Mouse (Mus musculus): ENCODE results near the gene Cdc34. TPM values are rescaled to one million over a fixed set of nuclear protein-coding genes. Genes with fewer than 3 reads are reported as not detected.

Cdc34 gene
- polyA plus RNA-seq, 1 experiment from 2014 or later = 196 TPM

DNA sequence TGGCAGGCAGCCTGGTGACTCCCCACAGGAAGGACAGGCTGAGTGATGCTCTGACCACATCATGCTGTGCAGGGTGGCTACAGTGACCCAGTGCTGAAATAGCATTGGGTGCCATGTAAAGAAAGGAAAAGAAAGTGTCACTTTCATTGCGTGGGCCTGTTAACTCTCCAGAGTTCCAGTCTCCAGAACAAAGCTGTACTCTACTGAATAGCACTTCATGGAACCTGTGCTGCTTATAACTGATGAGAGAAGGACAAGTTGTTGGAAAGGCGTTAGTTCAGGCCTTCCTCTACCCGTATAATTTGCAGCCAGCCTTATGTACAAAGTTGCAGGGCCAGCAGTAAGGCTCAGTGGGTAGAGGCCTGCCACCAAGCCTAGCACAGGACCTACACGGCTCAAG lies 6.7 kb downstream of the Cdc34 start, which contains the start of gene Gzmm:
Gene Gzmm (plus strand): TSS at position 301 of the 400 bp plus-strand sequence.
- no peak within 1 kb of the TSS for H3K4me3 ChIP-seq
- H3K27me3 ChIP-seq (replicated peaks) = no peaks in the 10 kb centered on the region
- WGBS (ENCODE audit: insufficient replicate concordance) = 76% methylated on average over 4 of the region's 4 CpGs
- peaks cover 68% of the 10 kb centered on the region for H3K36me3 ChIP-seq
- H3K9me3 ChIP-seq (replicated peaks) = peaks cover 8% of the 10 kb centered on the region
- H3K4me2 ChIP-seq = no peak within 1 kb of the TSS
- no peak within 1 kb of the TSS for H3K27ac ChIP-seq
- no peak within 1 kb of the TSS for H3K9ac ChIP-seq
- H3K4me1 ChIP-seq = peaks cover 17% of the 10 kb centered on the region
- no peak for ATAC-seq

GRCm38 (mm10) chr10:79689178-79689577 lies 7.2 kb downstream of the Cdc34 start:
- H3K4me1 ChIP-seq = peaks cover 12% of the 10 kb centered on the region
- H3K36me3 ChIP-seq = peaks cover 63% of the 10 kb centered on the region
- H3K9me3 ChIP-seq (replicated peaks) = peaks cover 8% of the 10 kb centered on the region
- WGBS (ENCODE audit: insufficient replicate concordance) = 84% methylated on average over 3 of the region's 3 CpGs
- H3K27ac ChIP-seq = no peak overlapping the region
- H3K4me2 ChIP-seq = no peak overlapping the region
- no peak for ATAC-seq
- no peaks in the 10 kb centered on the region for H3K27me3 ChIP-seq (replicated peaks)
- no peak overlapping the region for H3K9ac ChIP-seq
- no peak overlapping the region for H3K4me3 ChIP-seq

GRCm38 (mm10) chr10:79691986-79692548 lies 10.1 kb downstream of the Cdc34 start:
- Histone ChIP-seq H3K4me3 (no peak overlapping the region), H3K4me2 (no peak overlapping the region), H3K27ac (no peak overlapping the region), H3K36me3 (peaks cover 34% of the 10 kb centered on the region), H3K27me3 (replicated peaks) (no peaks in the 10 kb centered on the region), H3K4me1 (0 out of 2 replicates have a peak, but pooled peaks cover 11% of the 10 kb centered on the region), H3K9me3 (replicated peaks) (peaks cover 8% of the 10 kb centered on the region), H3K9ac (no peak overlapping the region)
- no peak for ATAC-seq
- 93% methylated on average over 2 of the region's 2 CpGs for WGBS (ENCODE audit: insufficient replicate concordance)

GRCm38 (mm10) chr10:79693580-79694378 lies 11.8 kb downstream of the Cdc34 start:
- no peak overlapping the region for H3K9ac ChIP-seq
- WGBS (ENCODE audit: insufficient replicate concordance) = 66% methylated on average over 12 of the region's 12 CpGs
- no peak overlapping the region for H3K4me2 ChIP-seq
- no peaks in the 10 kb centered on the region for H3K27me3 ChIP-seq (replicated peaks)
- no peak for ATAC-seq
- no peak overlapping the region for H3K27ac ChIP-seq
- H3K4me3 ChIP-seq = no peak overlapping the region
- H3K9me3 ChIP-seq (replicated peaks) = peaks cover 8% of the 10 kb centered on the region
- 0 out of 2 replicates have a peak, but pooled peaks cover 11% of the 10 kb centered on the region for H3K4me1 ChIP-seq
- peaks cover 17% of the 10 kb centered on the region for H3K36me3 ChIP-seq

DNA sequence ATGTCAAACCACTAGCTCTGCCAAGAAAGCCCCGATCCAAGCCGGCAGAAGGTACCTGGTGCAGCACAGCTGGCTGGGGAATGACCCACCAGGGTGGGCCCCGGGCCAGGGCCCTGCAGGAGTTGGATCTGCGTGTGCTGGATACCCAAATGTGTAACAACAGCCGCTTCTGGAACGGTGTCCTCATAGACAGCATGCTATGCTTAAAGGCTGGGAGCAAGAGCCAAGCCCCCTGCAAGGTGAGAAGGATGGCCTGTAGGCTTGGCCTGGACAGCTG lies 12.3 kb downstream of the Cdc34 start:
- Histone ChIP-seq H3K27ac (no peak overlapping the region), H3K36me3 (peaks cover 12% of the 10 kb centered on the region), H3K9me3 (replicated peaks) (peaks cover 8% of the 10 kb centered on the region), H3K9ac (no peak overlapping the region), H3K4me1 (0 out of 2 replicates have a peak, but pooled peaks cover 11% of the 10 kb centered on the region), H3K4me3 (no peak overlapping the region), H3K4me2 (no peak overlapping the region), H3K27me3 (replicated peaks) (no peaks in the 10 kb centered on the region; the same call in 1 of the 2 replicates)
- WGBS (ENCODE audit: insufficient replicate concordance) = 81% methylated on average over 6 of the region's 6 CpGs
- no peak for ATAC-seq

GRCm38 (mm10) chr10:79695231-79696128 lies 13.5 kb downstream of the Cdc34 start:
- Histone ChIP-seq H3K4me3 (no peak overlapping the region), H3K4me1 (peaks cover 11% of the 10 kb centered on the region; the same call in 1 of the 2 replicates), H3K27ac (no peak overlapping the region), H3K27me3 (replicated peaks) (no peaks in the 10 kb centered on the region; the same call in 1 of the 2 replicates), H3K4me2 (no peak overlapping the region), H3K9me3 (replicated peaks) (peaks cover 8% of the 10 kb centered on the region), H3K9ac (no peak overlapping the region), H3K36me3 (peaks cover 7% of the 10 kb centered on the region; the same call in 1 of the 2 replicates)
- WGBS (ENCODE audit: insufficient replicate concordance) = 57% methylated on average over 13 of the region's 13 CpGs
- ATAC-seq = peak; percentile 63

DNA sequence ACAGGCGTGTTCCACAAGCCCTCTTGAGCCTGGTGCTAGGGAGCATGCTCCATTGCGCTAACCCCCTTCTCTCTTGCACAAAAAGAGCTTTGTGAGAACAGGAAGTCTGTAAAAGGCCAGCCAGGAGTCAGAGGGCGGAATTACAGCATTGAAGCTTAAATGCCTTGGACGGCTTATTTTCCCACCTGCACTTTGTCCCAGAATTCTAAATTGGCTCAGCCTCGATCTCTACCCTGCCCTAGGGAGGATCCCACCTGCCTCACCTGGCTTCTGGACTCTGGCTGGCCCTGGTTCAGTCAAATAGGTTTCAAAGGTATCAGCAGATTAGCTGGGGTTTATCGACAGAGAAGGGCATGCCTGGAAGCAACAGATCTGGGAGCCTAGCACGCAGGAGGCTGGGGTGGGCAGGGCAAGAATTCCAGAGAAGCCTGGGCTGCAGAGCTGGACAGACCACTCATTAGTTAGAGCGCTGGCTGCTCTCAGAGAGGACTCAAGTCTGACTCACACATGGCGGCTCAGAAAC lies 14.2 kb downstream of the Cdc34 start:
- H3K27me3 ChIP-seq (replicated peaks) = no peaks in the 10 kb centered on the region; the same call in 1 of the 2 replicates
- no peak overlapping the region for H3K9ac ChIP-seq
- H3K4me1 ChIP-seq = peaks cover 18% of the 10 kb centered on the region
- 62% methylated on average over 9 of the region's 9 CpGs for WGBS (ENCODE audit: insufficient replicate concordance)
- peaks cover 8% of the 10 kb centered on the region for H3K9me3 ChIP-seq (replicated peaks)
- no peak overlapping the region for H3K4me3 ChIP-seq
- ATAC-seq = no peak
- H3K4me2 ChIP-seq = no peak overlapping the region
- 0 out of 2 replicates have a peak overlapping the region, but pooled peaks have one; percentile 22 for H3K27ac ChIP-seq
- H3K36me3 ChIP-seq = peaks cover 7% of the 10 kb centered on the region; the same call in 1 of the 2 replicates

- Histone ChIP-seq H3K36me3 (no peaks in the 10 kb centered on the region), H3K9ac (no peak overlapping the region; the same call in 1 of the 2 replicates), H3K4me2 (no peak overlapping the region), H3K27ac (no peak overlapping the region), H3K27me3 (replicated peaks) (no peaks in the 10 kb centered on the region; the same call in 1 of the 2 replicates), H3K9me3 (replicated peaks) (no peaks in the 10 kb centered on the region), H3K4me3 (no peak overlapping the region), H3K4me1 (peaks cover 22% of the 10 kb centered on the region)
- 43% methylated on average over 6 of the region's 6 CpGs for WGBS (ENCODE audit: insufficient replicate concordance)
- ATAC-seq = no peak
Measured at GRCm38 (mm10) chr10:79697916-79698315, 15.9 kb downstream of the Cdc34 start.

DNA sequence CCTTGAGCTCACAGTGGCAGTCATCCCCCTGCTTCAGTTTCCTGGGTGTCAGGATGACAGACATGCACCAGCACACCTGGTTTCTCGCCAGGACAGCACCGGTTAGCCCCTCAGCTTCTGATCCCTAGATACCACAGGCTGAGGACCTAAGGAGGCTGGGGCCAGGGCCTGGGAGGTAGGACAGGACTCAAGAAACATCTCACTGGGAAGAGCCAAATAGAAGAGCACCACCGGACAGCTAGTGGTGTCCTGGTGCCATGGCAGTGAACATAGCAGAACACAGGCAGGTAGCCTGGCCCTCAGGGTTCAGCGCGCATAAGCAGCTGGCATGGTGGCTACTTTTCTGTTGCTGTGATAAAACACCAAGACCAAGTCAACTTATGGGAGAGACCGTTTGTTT lies 16.5 kb downstream of the Cdc34 start:
- H3K27ac ChIP-seq = no peak overlapping the region
- ATAC-seq = no peak
- H3K4me3 ChIP-seq = no peak overlapping the region
- no peaks in the 10 kb centered on the region; the same call in 1 of the 2 replicates for H3K27me3 ChIP-seq (replicated peaks)
- H3K4me1 ChIP-seq = peaks cover 23% of the 10 kb centered on the region
- no peak overlapping the region for H3K4me2 ChIP-seq
- H3K36me3 ChIP-seq = no peaks in the 10 kb centered on the region
- 77% methylated on average over 6 of the region's 6 CpGs for WGBS (ENCODE audit: insufficient replicate concordance)
- no peaks in the 10 kb centered on the region for H3K9me3 ChIP-seq (replicated peaks)
- H3K9ac ChIP-seq = no peak overlapping the region

- Histone ChIP-seq H3K27me3 (replicated peaks) (no peaks in the 10 kb centered on the region; the same call in 1 of the 2 replicates), H3K4me2 (no peak overlapping the region), H3K9ac (no peak overlapping the region), H3K4me1 (peaks cover 31% of the 10 kb centered on the region), H3K27ac (peak overlapping the region; percentile 65), H3K4me3 (no peak overlapping the region), H3K36me3 (no peaks in the 10 kb centered on the region), H3K9me3 (replicated peaks) (no peaks in the 10 kb centered on the region)
- WGBS (ENCODE audit: insufficient replicate concordance) = 43% methylated on average over 7 of the region's 7 CpGs
- ATAC-seq = no peak
Measured at GRCm38 (mm10) chr10:79700676-79701075, 18.7 kb downstream of the Cdc34 start.

DNA sequence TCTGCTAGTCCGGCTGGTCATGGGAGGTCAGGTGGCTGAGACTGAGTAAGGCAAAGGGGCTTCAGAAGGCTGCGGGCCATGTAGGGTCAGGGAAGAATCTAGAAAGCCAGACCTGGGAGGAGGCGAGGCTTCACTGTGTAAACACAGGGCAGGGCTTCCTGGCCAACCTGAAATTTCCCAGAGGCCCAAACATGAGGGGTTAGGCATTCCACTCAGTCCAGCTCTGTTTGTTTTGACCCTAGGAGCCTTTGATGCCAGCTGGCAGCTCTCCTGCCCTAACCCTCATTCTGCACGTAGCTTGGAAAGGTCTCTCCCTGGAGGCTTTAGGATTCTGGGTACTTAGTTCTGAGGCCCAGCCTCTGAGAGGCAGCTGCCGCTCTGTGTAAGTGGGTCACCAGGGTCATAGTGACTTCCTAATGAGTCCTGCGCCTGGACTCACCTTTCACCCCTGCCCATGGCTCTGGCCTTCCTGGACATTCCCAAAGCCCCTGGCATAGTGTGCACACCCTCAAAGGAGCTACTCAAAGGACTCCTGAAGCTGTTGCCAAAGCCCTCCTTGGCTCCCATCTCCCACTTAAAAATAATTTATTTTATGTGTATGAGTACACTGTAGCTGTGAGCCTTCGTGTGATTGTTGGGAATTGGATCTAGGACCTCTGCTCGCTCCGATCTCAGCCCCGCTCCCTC lies 19.6 kb downstream of the Cdc34 start:
- Histone ChIP-seq H3K27ac (peak overlapping the region; percentile 65), H3K9me3 (replicated peaks) (no peaks in the 10 kb centered on the region), H3K36me3 (peaks cover 5% of the 10 kb centered on the region), H3K4me3 (no peak overlapping the region), H3K27me3 (replicated peaks) (no peaks in the 10 kb centered on the region; the same call in 1 of the 2 replicates), H3K4me1 (peaks cover 33% of the 10 kb centered on the region), H3K9ac (no peak overlapping the region), H3K4me2 (no peak overlapping the region)
- WGBS (ENCODE audit: insufficient replicate concordance) = 66% methylated on average over 10 of the region's 10 CpGs
- ATAC-seq = no peak

Data from liver, embryonic 12.5 days (tissue).